Mouse (Mus musculus) heart, embryonic 11.5 days (tissue): ENCODE measurements around the gene Mllt1. TPM values are rescaled to one million over a fixed set of nuclear protein-coding genes. Genes with fewer than 3 reads are reported as not detected.

Source experiments
- ATAC-seq: fragments of 200-750 bp; cut with Nextera tagmentation; replicated peaks from 2 replicates; pipeline ENCODE4 v1.8.0; 2017; ENCODE audit warnings: moderate library complexity; ENCODE audit not compliant: insufficient number of reproducible peaks, low FRiP score, low TSS enrichment
- H3K27ac ChIP-seq: fragments of 300-500 bp; sonication (generic); 2 replicates; pipeline ENCODE4 v1.5.1; 2014; ENCODE audit warnings: mild to moderate bottlenecking, low read depth, low read length
- H3K27me3 ChIP-seq: fragments of 300-500 bp; sonication (generic); 2 replicates; pipeline ENCODE4 v1.6.1; 2014; ENCODE audit warnings: mild to moderate bottlenecking, low read length, mixed read lengths; ENCODE audit not compliant: control insufficient read depth, insufficient read depth
- H3K36me3 ChIP-seq: fragments of 300-500 bp; sonication (generic); 2 replicates; pipeline ENCODE4 v1.6.1; 2014; ENCODE audit warnings: mild to moderate bottlenecking, low read length, moderate library complexity, mixed read lengths; ENCODE audit not compliant: control insufficient read depth, insufficient read depth
- H3K4me1 ChIP-seq: fragments of 300-500 bp; sonication (generic); 2 replicates; pipeline ENCODE4 v1.6.1; 2014; ENCODE audit warnings: low read length; ENCODE audit not compliant: control insufficient read depth, insufficient read depth
- H3K4me2 ChIP-seq: fragments of 300-500 bp; sonication (generic); 2 replicates; pipeline ENCODE4 v1.6.1; 2014; ENCODE audit warnings: mild to moderate bottlenecking, moderate library complexity
- H3K4me3 ChIP-seq: fragments of 300-500 bp; sonication (generic); 2 replicates; pipeline ENCODE4 v1.5.1; 2014; ENCODE audit warnings: low read depth, low read length
- H3K9ac ChIP-seq: fragments of 300-500 bp; sonication (generic); 2 replicates; pipeline ENCODE4 v1.6.1; 2014; ENCODE audit warnings: mild to moderate bottlenecking, low read depth, low read length, moderate library complexity
- H3K9me3 ChIP-seq: fragments of 300-500 bp; sonication (generic); replicated peaks from 2 replicates; pipeline ENCODE4 v1.6.1; 2016; ENCODE audit warnings: low read length; ENCODE audit not compliant: control insufficient read depth
- WGBS: fragments of 180-500 bp; shearing (Covaris S2); extraction: QIAGEN DNeasy Blood & Tissue Kit; methylation state at CpG from one replicate; pipeline ENCODE4 v1.1.7; 2014; ENCODE audit not compliant: insufficient replicate concordance; 5-methylcytosine and 5-hydroxymethylcytosine counted together
- polyA plus RNA-seq: library from polyadenylated mRNA; unstranded; fragments of >200 nt; fragmentation: Nextera tagmentation; extraction: Ambion mirVana; gene quantifications from 2 replicates; pipeline ENCODE4 v1.2.1, GENCODE M21; 2014

Mllt1 gene
- polyA plus RNA-seq, 1 experiment from 2014 or later: 20.1 TPM

- Histone ChIP-seq H3K9ac (no peak overlapping the region), H3K4me3 (no peak overlapping the region), H3K27me3 (no peaks in the 10 kb centered on the region), H3K4me2 (no peak overlapping the region), H3K36me3 (no peaks in the 10 kb centered on the region), H3K4me1 (peaks cover 8% of the 10 kb centered on the region; the same call in 1 of the 2 replicates), H3K27ac (no peak overlapping the region), H3K9me3 (no peaks in the 10 kb centered on the region; the same call in 1 of the 2 replicates)
- ATAC-seq: no peak
- 53% methylated on average over 5 of the region's 5 CpGs for WGBS
Measured at GRCm38 (mm10) chr17:56884331-56884730, 50.9 kb downstream of the Mllt1 start.

DNA sequence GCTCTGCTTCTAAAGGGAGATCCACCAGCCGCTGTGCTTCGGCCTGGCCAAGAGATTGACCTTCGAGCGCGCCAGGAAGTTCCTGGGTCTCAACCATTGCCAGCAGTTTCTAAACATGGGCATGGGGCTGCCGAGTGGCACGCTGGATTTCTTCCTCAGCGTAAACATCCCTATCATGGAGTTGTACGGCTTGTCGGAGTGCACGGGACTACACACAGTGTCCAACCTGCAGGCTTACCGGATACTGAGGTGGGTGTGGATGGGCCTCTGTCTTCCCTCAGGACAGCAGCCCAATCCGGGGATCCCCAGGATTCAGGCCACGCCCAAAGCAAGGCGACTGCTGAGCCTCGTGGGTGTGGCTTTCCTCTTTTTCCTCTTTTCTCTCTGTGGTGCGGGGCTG lies 51.6 kb downstream of the Mllt1 start:
- Histone ChIP-seq H3K4me2 (peak overlapping the region; percentile 53), H3K9ac (peak overlapping the region; percentile 43; the same call in 1 of the 2 replicates), H3K27ac (no peak overlapping the region), H3K4me3 (peak overlapping the region; percentile 25; the same call in 1 of the 2 replicates), H3K9me3 (no peaks in the 10 kb centered on the region; the same call in 1 of the 2 replicates), H3K4me1 (peaks cover 8% of the 10 kb centered on the region; the same call in 1 of the 2 replicates), H3K36me3 (no peaks in the 10 kb centered on the region), H3K27me3 (no peaks in the 10 kb centered on the region)
- ATAC-seq: no peak
- 39% methylated on average over 17 of the region's 17 CpGs for WGBS

- WGBS: 86% methylated on average over 19 of the region's 19 CpGs
- H3K4me2 ChIP-seq: no peak overlapping the region
- no peak for ATAC-seq
Measured at GRCm38 (mm10) chr17:56877426-56877825, 57.8 kb downstream of the Mllt1 start.

DNA sequence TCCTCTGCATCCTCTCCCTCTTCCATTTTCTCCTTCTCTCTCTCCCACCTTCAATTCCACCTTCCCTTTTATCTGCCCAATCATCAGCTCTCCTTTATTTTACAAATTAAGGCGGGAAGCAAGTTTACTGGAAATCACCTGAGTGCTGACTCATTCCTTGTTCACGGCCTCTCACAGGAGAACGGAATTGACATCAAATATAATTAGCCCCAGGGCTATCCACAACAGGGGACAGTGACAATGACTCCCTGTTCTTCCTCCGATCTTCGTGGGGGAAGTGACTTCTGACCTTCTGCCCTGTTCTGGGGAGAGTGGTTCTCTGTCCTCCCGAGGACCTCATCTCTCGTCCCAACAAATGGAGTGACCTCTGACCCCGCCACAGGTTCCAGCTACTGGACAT lies 58.2 kb downstream of the Mllt1 start:
- Histone ChIP-seq H3K27ac (no peak overlapping the region), H3K9ac (no peak overlapping the region), H3K4me1 (no peaks in the 10 kb centered on the region), H3K4me2 (no peak overlapping the region), H3K27me3 (no peaks in the 10 kb centered on the region), H3K9me3 (no peaks in the 10 kb centered on the region), H3K36me3 (no peaks in the 10 kb centered on the region), H3K4me3 (no peak overlapping the region)
- 67% methylated on average over 8 of the region's 8 CpGs for WGBS
- ATAC-seq: no peak

More at GRCm38 (mm10) chr17:56877426-56877825, 57.8 kb downstream of the Mllt1 start:
- H3K4me3 ChIP-seq: no peak overlapping the region
- no peak overlapping the region for H3K27ac ChIP-seq
- H3K4me1 ChIP-seq: no peaks in the 10 kb centered on the region
- H3K36me3 ChIP-seq: no peaks in the 10 kb centered on the region
- H3K9ac ChIP-seq: no peak overlapping the region
- H3K9me3 ChIP-seq: no peaks in the 10 kb centered on the region
- H3K27me3 ChIP-seq: no peaks in the 10 kb centered on the region

GRCm38 (mm10) chr17:56876465-56876864 lies 58.8 kb downstream of the Mllt1 start:
- no peak for ATAC-seq
- no peaks in the 10 kb centered on the region for H3K27me3 ChIP-seq

DNA sequence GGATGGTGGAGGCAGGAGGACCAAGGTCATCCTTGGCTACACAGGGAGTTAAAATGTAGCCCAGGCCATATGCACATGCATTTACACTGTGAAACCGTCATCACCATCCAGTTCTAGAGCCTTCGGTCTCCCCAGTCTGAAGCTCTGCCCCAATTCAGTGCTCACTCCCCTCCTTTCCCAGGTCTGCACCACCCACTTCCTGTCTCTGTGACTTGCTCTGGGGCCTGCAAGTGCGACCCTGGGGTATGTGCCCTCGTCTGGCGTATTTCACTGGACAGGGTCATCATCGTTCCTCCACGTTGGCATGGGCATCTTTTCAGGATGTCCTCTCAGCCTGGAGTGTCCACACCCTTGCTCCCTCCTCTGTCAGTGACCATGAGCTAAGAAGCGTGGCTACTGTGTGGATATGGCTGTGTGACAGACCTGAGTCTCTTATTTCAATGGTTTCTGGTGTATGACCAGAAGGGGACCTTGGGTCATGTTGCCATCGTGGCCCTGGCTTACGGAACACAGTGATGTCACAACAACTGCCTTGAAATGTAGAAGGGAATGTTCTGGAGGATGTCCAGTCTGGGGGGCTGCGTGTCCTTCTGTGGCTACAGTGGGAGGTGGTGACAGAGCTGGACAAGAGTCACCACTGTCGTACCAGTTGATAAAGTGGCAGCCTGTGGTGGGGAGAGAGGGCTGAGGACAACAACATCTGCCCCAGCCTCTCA lies 60.1 kb downstream of the Mllt1 start, which contains the start of gene 1700061G19Rik:
Gene 1700061G19Rik, plus strand, starts transcription at position 542 of the 716 bp plus-strand sequence.
- H3K9ac ChIP-seq: no peak within 1 kb of the TSS
- 76% methylated on average over 12 of the region's 12 CpGs for WGBS
- no peak within 1 kb of the TSS for H3K4me2 ChIP-seq
- no peaks in the 10 kb centered on the region for H3K9me3 ChIP-seq
- no peak within 1 kb of the TSS for H3K27ac ChIP-seq
- no peak within 1 kb of the TSS for H3K4me3 ChIP-seq
- no peak for ATAC-seq
- no peaks in the 10 kb centered on the region for H3K27me3 ChIP-seq
- no peaks in the 10 kb centered on the region for H3K36me3 ChIP-seq
- H3K4me1 ChIP-seq: no peaks in the 10 kb centered on the region

More at GRCm38 (mm10) chr17:56876465-56876864, 58.8 kb downstream of the Mllt1 start:
- H3K4me2 ChIP-seq: no peak overlapping the region
- 78% methylated on average over 3 of the region's 3 CpGs for WGBS
- H3K27ac ChIP-seq: no peak overlapping the region
- H3K36me3 ChIP-seq: no peaks in the 10 kb centered on the region
- H3K9me3 ChIP-seq: no peaks in the 10 kb centered on the region
- no peak overlapping the region for H3K9ac ChIP-seq
- H3K4me1 ChIP-seq: no peaks in the 10 kb centered on the region
- H3K4me3 ChIP-seq: no peak overlapping the region

GRCm38 (mm10) chr17:56874237-56874636 lies 61.0 kb downstream of the Mllt1 start, which contains the start of gene Acsbg2:
Gene Acsbg2 (minus strand): TSS chr17:56874447.
- H3K9ac ChIP-seq: no peak within 1 kb of the TSS
- 77% methylated on average over 2 of the region's 2 CpGs for WGBS
- H3K4me2 ChIP-seq: no peak within 1 kb of the TSS
- no peak within 1 kb of the TSS for H3K27ac ChIP-seq
- H3K36me3 ChIP-seq: no peaks in the 10 kb centered on the region
- no peak for ATAC-seq
- H3K9me3 ChIP-seq: no peaks in the 10 kb centered on the region
- H3K4me3 ChIP-seq: no peak within 1 kb of the TSS
- no peaks in the 10 kb centered on the region for H3K27me3 ChIP-seq
- no peaks in the 10 kb centered on the region for H3K4me1 ChIP-seq

DNA sequence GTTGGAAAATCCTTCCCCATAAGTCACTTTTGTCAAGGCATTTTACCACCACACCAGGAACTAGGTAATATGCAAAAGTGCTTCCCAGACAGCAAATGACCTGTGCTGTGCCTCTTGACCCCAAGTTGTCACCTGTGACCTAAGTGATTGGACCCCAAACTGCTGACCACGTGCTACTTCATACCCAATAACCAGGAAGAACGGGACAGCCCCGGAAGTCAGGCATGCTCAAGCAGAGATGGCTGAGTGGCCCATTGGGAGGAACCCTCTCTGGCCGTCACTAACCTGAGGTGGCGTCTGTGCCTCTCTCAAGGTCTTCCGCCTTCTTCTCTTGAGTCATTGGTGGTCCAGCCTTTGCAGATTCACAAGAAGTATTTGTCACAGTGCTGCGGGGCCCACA lies 62.7 kb downstream of the Mllt1 start:
- H3K4me2 ChIP-seq: no peak overlapping the region
- no peaks in the 10 kb centered on the region for H3K4me1 ChIP-seq
- WGBS: 67% methylated on average over 7 of the region's 7 CpGs
- H3K9me3 ChIP-seq: no peaks in the 10 kb centered on the region
- H3K27me3 ChIP-seq: no peaks in the 10 kb centered on the region
- no peaks in the 10 kb centered on the region for H3K36me3 ChIP-seq
- no peak for ATAC-seq
- H3K27ac ChIP-seq: no peak overlapping the region
- H3K9ac ChIP-seq: no peak overlapping the region
- H3K4me3 ChIP-seq: no peak overlapping the region

DNA sequence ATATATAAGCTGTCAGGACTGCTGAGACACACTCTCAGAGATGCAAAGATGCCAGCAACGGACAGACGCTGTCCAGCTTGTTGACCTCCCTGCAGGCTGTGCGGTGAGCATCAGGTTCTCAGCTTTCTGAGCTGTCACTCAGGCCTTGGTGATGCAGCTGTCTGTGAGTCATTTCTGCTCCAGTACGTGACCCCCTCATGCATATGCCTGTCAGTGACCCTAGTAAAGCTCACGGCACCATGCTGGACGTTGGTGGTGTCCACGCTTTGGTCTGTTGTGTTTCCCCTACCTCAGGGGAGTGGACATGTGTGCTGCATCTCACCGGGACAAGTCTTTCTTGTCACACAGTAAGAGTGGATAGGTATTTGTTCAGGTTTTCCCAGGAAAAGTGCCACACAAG lies 63.4 kb downstream of the Mllt1 start:
- WGBS: 72% methylated on average over 8 of the region's 8 CpGs
- Histone ChIP-seq H3K27ac (no peak overlapping the region), H3K27me3 (no peaks in the 10 kb centered on the region), H3K9me3 (no peaks in the 10 kb centered on the region), H3K9ac (no peak overlapping the region), H3K4me1 (no peaks in the 10 kb centered on the region), H3K4me3 (no peak overlapping the region), H3K4me2 (no peak overlapping the region), H3K36me3 (no peaks in the 10 kb centered on the region)
- ATAC-seq: no peak
